Mouse (Mus musculus) mouse embryonic stem cell (cell line): ENCODE results near the gene Myo15b.

Source experiments
- in situ Hi-C, 2 experiments: fragments of 300-500 bp; cut with MboI; formaldehyde crosslinking; loops; 1 replicate in 1 of 2; 3 replicates in 1 of 2; pipeline ENCODE4 v1.14.3; 2019 to 2020; ENCODE audit warnings: low sequenced_read_pairs in 2 of 2, low pct_unique_long_range_greater_than_20kb in 1 of 2, mixed read lengths in 1 of 2; ENCODE audit not compliant: unreplicated experiment in 1 of 2

The Myo15b gene

GRCm38 (mm10) chr11:115893071-115893470 lies 34.9 kb downstream of the Myo15b start:
- in situ Hi-C loops, result no loop called here

GRCm38 (mm10) chr11:115894755-115895520 lies 36.7 kb downstream of the Myo15b start:
- in situ Hi-C loops, result no loop called here

DNA sequence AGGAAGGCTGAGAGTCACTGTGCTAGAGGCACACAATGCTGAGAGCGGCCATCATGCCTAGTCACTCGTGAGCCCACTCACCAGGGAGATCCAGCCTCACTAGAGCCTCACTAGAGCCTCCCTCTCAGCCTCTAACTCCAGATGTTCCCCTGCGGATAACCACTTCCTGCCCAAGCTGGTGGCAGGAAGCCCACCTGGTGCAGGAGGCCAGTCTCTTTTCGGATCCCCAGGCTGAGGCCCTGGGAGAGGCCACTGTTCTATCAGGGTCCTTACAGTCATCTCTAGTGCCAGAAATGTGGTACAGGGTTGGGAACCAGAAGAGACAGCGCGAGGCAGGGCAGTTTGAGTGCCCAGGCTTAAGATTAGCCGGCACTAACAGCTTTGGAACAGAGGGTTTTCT lies 40.2 kb downstream of the Myo15b start:
- in situ Hi-C loops, result no loop called here

GRCm38 (mm10) chr11:115898886-115899285 lies 40.7 kb downstream of the Myo15b start:
- in situ Hi-C loops, result no loop called here

DNA sequence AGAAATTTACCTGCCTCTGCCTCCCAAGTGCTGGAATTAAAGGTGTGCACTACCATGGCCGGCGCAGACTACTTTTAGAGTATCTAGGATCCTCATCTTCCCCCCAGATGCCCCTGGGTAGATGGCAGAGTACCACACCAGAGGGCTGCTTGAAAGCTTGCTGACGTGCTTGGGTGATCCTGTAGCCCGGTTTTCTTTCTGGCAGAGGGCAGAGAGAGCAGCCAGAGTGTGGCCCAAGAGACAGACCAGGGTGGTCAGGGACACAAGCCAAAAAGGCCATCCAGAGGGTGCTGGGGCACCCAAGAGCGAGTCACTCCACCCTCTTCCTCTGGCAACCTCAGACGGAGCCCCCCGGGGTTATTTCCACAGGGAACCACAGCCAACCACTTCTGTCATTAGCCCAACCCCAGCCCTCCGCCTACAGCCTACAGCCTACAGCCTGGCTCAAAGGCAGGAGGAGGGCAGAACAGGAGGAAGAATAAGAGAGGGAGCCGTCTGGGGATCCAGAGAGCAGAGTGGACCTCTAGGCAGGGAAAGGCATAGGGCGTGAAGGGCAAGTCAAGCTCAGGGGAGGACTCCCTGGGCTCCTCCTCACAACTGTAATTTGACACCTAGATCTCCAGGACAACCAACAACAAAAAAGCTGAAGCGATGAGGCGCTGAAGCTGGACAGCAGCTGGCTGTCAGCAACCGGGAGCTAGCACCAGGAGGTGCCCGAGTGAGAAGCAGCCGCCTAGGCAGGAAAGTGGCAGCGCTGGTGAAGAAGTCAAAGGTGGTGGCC lies 41.5 kb downstream of the Myo15b start, which contains the start of gene Smim5:
Smim5 (plus strand) TSS at position 481 of the 781 bp plus-strand sequence.
- in situ Hi-C loops, result no loop called here

GRCm38 (mm10) chr11:115900561-115901337 lies 42.5 kb downstream of the Myo15b start:
- in situ Hi-C loops, result no loop called here

DNA sequence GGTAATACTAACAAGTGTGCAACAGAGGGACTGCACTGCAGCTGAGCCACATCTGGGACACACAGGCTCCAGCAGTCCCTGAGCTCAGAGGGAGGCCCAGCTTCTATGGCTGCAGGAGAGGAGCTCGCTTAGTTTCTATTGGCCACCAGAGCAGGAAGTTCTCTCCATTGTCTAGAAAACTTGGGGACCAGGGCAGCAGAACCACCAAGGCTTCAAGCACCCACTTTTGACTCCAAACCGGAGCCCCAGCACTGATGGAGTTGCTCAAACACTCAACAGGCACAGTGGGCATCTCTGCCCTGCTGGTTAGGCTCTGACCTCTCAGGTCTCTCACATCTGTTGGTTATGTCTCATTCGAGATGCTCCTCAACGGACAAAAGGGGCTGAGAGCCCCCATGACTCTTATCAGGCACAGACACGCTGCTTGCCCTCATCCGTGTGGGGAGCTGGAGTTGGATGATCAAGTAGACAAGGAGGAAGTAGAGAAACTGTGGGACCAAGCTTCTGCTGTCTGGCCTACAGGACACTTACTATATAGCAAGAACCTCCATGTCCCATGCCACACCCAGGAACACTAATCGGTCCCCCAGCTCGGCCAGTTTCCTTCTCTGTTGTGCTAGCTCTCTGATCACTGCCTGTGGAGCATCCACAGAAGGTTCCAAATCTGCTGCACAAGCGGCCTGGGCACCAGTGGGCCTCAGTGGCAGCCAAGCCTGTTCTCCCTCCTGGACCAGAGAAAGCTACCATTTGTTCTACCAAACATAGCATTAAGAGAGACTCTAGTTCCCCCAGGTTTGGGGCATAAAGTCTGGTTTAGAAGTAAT lies 43.3 kb downstream of the Myo15b start:
- in situ Hi-C loops, result no loop called here

GRCm38 (mm10) chr11:115902177-115902576 lies 44.0 kb downstream of the Myo15b start:
- in situ Hi-C loops, result no loop called here

- in situ Hi-C loops, result no loop called here
Observed at GRCm38 (mm10) chr11:115902831-115903230, 44.6 kb downstream of the Myo15b start.

- in situ Hi-C loops, result no loop called here
Observed at GRCm38 (mm10) chr11:115903384-115904230, 45.4 kb downstream of the Myo15b start.

- in situ Hi-C loops, result no loop called here
Observed at GRCm38 (mm10) chr11:115904231-115904955, 46.2 kb downstream of the Myo15b start.

DNA sequence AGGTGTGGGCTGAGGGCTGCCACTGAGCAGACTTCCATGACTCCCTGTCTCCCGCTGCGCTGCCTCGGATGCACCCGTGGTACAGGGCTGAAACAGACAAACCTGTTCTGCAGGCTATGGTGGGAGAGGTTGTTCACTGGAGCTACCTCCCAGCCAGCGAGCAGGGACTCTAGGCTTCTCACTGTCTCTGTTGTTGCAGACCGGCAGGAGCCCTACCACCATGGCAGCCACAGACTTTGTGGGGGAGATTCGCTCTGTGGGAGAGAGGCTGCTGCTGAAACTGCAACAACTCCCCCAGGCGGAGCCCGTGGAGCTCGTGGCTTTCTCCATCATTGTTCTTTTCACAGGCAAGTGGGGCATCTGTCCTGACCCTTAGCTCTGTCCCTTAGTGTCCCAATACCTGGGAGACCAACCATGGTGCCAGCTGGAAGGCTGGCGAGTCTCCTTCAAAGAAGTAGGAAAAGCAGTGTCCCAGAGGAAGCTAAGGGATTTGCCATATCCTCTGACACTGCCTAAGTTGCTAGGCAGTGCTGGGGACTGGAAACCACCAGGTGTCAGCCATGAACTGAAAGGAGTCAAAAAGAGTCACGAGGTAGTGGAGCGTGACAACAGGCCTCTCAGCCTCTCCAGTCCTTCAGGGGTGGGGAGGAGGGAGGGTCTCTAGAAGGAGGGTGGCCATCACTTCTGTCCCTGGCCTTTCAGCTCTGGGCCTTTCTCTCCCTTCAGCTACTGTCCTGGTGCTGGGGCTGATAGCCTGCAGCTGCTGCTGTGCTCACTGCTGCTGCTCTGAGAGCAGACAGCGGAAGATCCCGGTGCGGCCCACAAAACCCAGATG lies 47.0 kb downstream of the Myo15b start:
- in situ Hi-C loops, result no loop called here

DNA sequence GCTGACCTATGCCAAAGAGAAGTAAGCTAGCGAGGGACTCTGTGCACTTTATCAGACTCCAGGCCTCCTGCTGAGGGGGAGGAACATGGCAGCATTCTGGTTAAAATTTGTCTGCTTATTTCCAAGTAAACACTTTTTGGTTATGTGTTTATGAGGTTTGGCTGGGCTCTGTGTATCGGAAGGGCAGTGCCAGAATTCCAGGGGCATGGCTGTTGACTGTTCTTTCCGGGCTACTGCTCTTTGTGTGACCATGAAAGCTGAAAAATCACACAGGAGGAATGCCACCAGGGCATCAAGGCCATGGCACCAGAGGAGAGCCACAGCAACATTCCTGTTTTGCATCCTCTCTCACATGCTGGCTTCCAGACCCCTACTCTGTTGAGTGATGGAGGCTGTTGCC lies 47.9 kb downstream of the Myo15b start:
- in situ Hi-C loops, result no loop called here

- in situ Hi-C loops, result no loop called here
Observed at GRCm38 (mm10) chr11:115906521-115906920, 48.3 kb downstream of the Myo15b start.

DNA sequence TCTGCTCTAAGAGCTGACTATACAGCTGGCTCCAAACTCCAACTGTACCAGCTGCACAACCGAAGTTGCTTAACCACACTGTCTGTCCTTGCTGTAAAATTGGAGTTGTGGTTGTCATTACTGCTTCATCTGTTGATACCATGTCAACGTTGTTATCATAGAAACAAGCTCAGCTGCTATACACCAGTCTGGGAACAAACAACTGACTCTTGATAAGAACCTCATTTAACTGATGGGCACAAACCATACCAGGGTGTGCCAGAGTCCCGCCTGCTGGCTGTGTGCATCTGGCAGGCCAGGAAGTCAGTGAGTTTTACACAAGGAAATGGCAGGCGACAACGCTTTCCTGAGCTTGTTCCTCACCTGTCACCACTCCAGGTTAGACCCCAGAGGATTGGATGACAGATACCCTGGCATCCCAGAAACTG lies 52.9 kb downstream of the Myo15b start:
- in situ Hi-C loops, result no loop called here
